Mouse (Mus musculus): ENCODE measurements around the gene Rbm47. TPM values are rescaled to one million over a fixed set of nuclear protein-coding genes. Genes with fewer than 3 reads are reported as not detected.
"Not testable (repeated sequence)": the region's sequence is repeated elsewhere in the genome, so short reads cannot be mapped to it uniquely, and the experiment has no call there.

Rbm47 gene
- polyA plus RNA-seq, 1 experiment from 2014 or later: 133 TPM

DNA sequence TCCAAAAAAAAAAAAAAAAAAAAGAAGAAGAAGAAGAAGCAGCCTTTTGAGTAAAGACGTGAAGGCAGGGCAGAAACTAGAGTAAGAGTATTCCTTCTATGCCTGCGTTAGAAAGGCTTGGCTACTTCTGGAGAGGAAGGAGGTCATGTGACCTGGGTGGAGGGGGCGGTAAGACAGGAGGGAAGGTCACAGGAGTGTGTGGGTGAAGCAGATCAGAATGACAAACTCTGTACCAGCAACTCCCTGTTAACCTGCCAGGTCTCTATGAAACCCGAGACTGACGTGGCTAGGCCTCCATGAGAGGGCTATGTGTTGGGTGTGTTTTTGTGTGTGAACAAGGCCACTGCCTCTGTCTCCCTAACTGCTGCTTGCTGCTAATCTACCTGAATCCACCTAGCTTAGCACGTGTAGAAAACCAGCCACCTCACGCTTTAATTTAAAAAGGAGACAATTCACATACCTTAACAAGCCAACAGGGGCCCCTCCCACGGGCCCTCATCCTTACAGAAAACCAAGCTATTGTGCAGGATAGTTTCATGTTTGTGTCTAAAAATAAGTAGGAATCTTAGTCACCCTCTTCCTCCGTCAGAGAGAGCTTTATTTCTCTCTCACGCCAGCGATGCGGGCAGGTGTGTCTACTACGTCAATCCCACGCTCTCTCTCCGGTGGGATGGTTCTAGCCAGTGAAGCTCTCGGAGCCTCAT, 17.7 kb upstream of the Rbm47 start:
- 80% methylated on average over 16 of the region's 16 CpGs for WGBS
- Histone ChIP-seq H3K9ac (no peak overlapping the region), H3K4me1 (replicated peaks) (no peaks in the 10 kb centered on the region), H3K36me3 (no peaks in the 10 kb centered on the region), H3K27ac (no peak overlapping the region), H3K4me3 (replicated peaks) (no peak overlapping the region), H3K4me2 (replicated peaks) (no peak overlapping the region), H3K9me3 (no peaks in the 10 kb centered on the region), H3K27me3 (replicated peaks) (no peaks in the 10 kb centered on the region)
- ATAC-seq: no peak

DNA sequence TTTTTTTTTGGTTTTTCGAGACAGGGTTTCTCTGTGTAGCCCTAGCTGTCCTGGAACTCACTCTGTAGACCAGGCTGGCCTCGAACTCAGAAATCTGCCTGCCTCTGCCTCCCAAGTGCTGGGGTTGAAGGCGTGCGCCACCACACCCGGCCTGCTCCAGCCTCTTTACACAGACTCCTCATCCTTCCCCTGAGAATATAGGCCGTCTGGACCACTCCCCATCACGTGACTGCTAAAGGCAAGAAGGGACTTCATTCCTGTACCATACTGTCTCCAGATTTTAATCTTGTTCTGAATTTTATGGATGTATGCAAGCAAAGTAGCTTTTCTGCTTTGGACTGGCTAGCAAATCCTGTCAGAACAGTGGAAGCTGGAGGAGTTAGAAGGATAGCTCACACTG, 15.7 kb upstream of the Rbm47 start:
- WGBS: 84% methylated on average over 6 of the region's 7 CpGs
- ATAC-seq: not testable (repeated sequence)

DNA sequence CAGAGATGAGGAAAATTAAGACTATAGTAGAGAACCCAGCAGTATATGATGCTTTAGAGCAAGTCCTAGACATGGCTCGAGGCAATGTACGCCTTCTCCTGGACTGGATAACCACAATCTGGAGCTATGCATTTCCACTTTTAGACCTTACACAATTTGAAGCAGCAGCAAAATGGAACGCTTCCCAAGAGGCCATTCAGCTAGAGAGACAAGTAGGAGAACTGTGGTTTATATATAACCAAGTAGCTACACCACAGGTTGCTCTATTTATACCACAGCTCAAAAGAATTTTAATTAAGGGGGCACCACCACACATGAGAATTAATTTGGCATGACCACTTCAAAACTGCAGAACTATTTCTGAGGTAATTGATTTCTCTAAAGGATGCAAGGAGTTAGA, 9.2 kb upstream of the Rbm47 start:
- no peak overlapping the region for H3K9ac ChIP-seq
- ATAC-seq: no peak
- no peak overlapping the region for H3K4me2 ChIP-seq (replicated peaks)
- H3K36me3 ChIP-seq: no peaks in the 10 kb centered on the region
- no peaks in the 10 kb centered on the region for H3K27me3 ChIP-seq (replicated peaks)
- no peak overlapping the region for H3K27ac ChIP-seq
- H3K4me1 ChIP-seq (replicated peaks): no peaks in the 10 kb centered on the region
- 85% methylated on average over 3 of the region's 3 CpGs for WGBS
- no peak overlapping the region for H3K4me3 ChIP-seq (replicated peaks)
- H3K9me3 ChIP-seq: no peaks in the 10 kb centered on the region

More for the DNA sequence above, 15.7 kb upstream of the Rbm47 start:
- H3K9ac ChIP-seq; H3K36me3 ChIP-seq; H3K27ac ChIP-seq; H3K27me3 ChIP-seq (replicated peaks); H3K4me1 ChIP-seq (replicated peaks); H3K4me3 ChIP-seq (replicated peaks); H3K4me2 ChIP-seq (replicated peaks); H3K9me3 ChIP-seq: not testable (repeated sequence)

DNA sequence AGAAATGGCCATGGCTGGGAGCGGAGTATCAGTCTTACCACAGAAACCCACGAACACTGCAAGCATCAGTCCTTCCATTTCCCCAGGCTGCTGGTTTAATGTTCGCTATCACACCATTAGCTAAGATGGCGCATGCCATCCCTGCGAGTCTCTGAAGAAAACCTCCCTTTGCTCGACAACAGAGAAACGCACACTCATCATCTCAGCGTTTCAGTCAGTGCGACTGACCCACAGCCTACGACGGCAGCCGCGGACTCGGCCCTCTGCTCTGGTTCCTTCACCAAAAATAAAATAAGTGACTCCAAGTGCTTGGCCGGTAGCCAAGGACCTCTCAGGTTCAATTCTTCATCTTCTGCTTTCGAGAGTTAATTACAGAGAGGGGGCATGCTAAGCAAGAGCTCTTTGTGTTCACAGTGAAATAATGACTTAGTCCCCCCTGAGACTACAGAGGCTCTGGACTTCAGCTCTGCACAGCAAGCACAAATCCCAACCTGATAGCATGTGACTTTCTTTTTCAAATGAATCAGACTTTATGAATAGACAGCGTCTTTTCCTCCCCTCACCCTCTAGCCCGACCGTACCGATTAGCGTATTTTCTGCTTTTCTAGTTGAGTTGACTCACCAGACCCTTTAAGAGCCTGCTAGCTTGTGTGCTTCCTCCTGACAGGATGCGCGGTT, 1.4 kb upstream of the Rbm47 start:
- Histone ChIP-seq H3K9ac (no peak overlapping the region), H3K4me3 (replicated peaks) (no peak overlapping the region), H3K4me1 (replicated peaks) (no peaks in the 10 kb centered on the region), H3K27me3 (replicated peaks) (no peaks in the 10 kb centered on the region), H3K27ac (no peak overlapping the region), H3K36me3 (no peaks in the 10 kb centered on the region), H3K9me3 (no peaks in the 10 kb centered on the region), H3K4me2 (replicated peaks) (no peak overlapping the region)
- no peak for ATAC-seq
- WGBS: 70% methylated on average over 23 of the region's 23 CpGs

DNA sequence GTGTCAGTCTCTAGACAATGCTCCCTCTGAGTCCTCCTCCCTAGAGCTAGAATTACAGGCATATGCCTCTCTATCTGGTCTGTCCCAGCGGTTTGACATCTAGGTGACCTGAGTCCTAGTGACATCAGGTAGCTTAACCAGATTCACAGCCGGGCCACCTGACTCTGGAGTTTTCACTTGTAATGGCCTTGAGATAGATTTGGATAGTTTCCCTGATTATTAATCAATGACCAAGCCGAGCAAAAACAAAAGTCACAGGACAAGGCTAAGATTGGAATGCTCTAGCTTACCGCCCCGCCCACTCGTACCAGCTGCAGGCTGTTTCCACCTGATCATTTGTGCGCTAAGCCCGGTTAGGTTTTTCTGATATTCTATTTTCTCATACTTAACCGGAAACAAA, 2.3 kb downstream of the Rbm47 start:
- 65% methylated on average over 9 of the region's 9 CpGs for whole genome bisulfite sequencing
- no peak overlapping the region for H3K27ac ChIP-seq
- no peaks in the 10 kb centered on the region for H3K9me3 ChIP-seq
- H3K4me1 ChIP-seq (replicated peaks): 0 out of 2 replicates have a peak, but pooled peaks cover 6% of the 10 kb centered on the region
- H3K36me3 ChIP-seq: no peaks in the 10 kb centered on the region
- H3K4me3 ChIP-seq (replicated peaks): no peak overlapping the region
- H3K9ac ChIP-seq: no peak overlapping the region
- no peak overlapping the region for H3K4me2 ChIP-seq (replicated peaks)
- ATAC-seq: no peak
- no peaks in the 10 kb centered on the region for H3K27me3 ChIP-seq (replicated peaks)

DNA sequence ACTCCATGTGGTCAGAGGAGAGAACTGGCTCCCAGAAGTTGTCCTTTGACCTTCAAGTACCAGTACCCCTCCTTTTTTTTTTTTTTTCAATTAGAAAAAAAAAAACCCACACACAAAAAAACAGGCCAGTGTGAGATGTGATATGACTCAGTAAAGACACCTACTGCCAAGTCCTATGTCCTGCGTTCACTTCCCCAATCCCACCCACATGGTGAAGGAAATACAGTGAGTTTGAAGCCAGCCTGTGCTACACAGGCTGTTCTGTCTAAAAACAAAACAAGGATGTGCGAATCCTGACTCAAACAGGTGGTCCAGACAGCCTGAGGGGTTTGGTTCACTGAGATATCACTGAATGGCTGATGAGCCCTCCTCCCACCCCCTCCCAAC, 3.8 kb downstream of the Rbm47 start:
- no peak overlapping the region for H3K4me3 ChIP-seq (replicated peaks)

DNA sequence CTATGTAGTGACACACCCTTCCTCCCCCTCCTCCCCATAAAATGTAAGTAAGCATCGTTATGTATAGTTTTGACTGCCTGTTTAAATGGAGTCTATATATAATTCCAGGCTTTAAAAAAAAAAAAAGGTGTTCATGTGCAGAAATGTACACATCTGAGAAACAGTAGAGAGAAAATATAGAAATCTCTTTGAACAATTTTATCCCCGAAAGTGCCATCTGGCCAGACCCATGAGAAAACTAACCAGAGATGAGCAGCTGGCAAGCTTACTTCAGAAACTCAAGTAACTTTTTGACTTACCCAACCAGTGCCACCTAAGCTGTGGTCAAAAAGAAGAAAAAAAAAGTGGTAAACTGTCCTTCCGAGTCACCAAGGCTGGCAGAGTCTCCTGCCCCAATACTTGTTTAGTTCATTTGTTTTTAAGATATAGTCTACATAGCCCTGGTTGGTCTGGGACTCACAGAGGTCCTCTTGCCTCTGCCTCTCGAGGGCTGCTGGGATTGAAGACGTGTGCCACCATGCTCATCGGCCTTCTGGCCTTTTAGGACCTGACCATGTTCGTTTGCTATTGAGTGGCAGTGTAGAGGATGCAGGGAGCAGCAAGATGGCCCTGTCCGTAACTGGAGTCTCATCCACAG, 4.3 kb downstream of the Rbm47 start:
- Histone ChIP-seq H3K27ac (no peak overlapping the region), H3K4me1 (replicated peaks) (0 out of 2 replicates have a peak, but pooled peaks cover 6% of the 10 kb centered on the region), H3K9me3 (no peaks in the 10 kb centered on the region), H3K4me3 (replicated peaks) (no peak overlapping the region), H3K9ac (no peak overlapping the region), H3K27me3 (replicated peaks) (no peaks in the 10 kb centered on the region), H3K36me3 (no peaks in the 10 kb centered on the region), H3K4me2 (replicated peaks) (no peak overlapping the region)
- 86% methylated on average over 8 of the region's 8 CpGs for WGBS
- ATAC-seq: no peak

More for the DNA sequence above, 3.8 kb downstream of the Rbm47 start:
- H3K36me3 ChIP-seq: no peaks in the 10 kb centered on the region
- H3K9ac ChIP-seq: no peak overlapping the region
- 0 out of 2 replicates have a peak, but pooled peaks cover 6% of the 10 kb centered on the region for H3K4me1 ChIP-seq (replicated peaks)
- 90% methylated on average over 2 of the region's 2 CpGs for WGBS
- no peaks in the 10 kb centered on the region for H3K9me3 ChIP-seq
- no peak for ATAC-seq
- H3K27ac ChIP-seq: no peak overlapping the region
- H3K27me3 ChIP-seq (replicated peaks): no peaks in the 10 kb centered on the region
- H3K4me2 ChIP-seq (replicated peaks): no peak overlapping the region

DNA sequence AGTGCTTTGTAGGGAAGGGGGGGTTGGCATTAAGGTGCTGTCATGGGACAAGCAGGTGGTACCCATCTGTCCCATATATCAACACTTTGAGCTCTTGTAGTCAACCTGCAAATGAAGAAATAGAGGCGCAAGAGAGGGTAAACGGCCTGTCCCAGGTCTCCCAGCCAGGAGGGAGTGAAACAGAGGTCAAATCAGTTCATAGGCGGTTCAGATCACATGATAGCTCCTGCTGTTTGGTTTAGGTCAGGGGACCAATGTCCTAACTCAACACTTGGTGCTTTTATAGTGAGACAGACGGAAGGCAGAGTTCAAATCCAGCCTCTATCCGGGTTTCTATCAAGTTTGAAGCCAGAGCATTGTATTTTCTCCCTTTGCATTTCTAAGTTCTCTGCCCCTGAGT, 6.0 kb downstream of the Rbm47 start:
- no peak overlapping the region; the same call in 1 of the 2 replicates for H3K9ac ChIP-seq
- no peak overlapping the region for H3K27ac ChIP-seq
- H3K27me3 ChIP-seq (replicated peaks): no peaks in the 10 kb centered on the region
- no peaks in the 10 kb centered on the region for H3K36me3 ChIP-seq
- H3K4me2 ChIP-seq (replicated peaks): no peak overlapping the region
- H3K4me1 ChIP-seq (replicated peaks): 0 out of 2 replicates have a peak, but pooled peaks cover 6% of the 10 kb centered on the region
- ATAC-seq: no peak
- no peak overlapping the region for H3K4me3 ChIP-seq (replicated peaks)
- no peaks in the 10 kb centered on the region for H3K9me3 ChIP-seq
- 76% methylated on average over 5 of the region's 5 CpGs for WGBS

DNA sequence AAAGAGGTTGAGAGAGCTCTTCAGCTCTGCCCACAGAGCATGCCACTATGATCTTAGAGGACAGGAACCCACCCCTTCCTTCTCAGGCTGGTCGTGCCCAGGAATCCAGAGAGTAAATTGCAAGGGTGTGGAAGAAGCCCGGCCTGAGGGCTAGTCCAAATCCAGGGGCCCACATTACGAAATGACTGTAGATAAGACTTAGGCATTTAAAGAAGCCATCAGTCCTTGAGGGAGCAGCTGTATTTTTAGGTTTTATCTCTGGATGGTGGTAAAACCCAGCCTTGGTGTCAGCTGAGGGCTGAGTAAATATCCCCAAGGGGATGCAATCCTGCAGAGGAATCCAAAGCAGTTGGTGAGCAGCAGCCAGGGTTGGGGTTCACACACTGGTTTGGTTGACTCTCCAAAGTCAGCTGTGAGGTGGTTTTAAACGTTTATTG, 6.7 kb downstream of the Rbm47 start:
- no peak overlapping the region for H3K9ac ChIP-seq
- no peak overlapping the region for H3K4me2 ChIP-seq (replicated peaks)
- H3K4me1 ChIP-seq (replicated peaks): 0 out of 2 replicates have a peak, but pooled peaks cover 6% of the 10 kb centered on the region
- WGBS: 34% methylated on average over 4 of the region's 4 CpGs
- H3K36me3 ChIP-seq: no peaks in the 10 kb centered on the region
- no peaks in the 10 kb centered on the region for H3K9me3 ChIP-seq
- ATAC-seq: peak; percentile 56
- no peak overlapping the region for H3K27ac ChIP-seq
- no peaks in the 10 kb centered on the region for H3K27me3 ChIP-seq (replicated peaks)
- no peak overlapping the region for H3K4me3 ChIP-seq (replicated peaks)

DNA sequence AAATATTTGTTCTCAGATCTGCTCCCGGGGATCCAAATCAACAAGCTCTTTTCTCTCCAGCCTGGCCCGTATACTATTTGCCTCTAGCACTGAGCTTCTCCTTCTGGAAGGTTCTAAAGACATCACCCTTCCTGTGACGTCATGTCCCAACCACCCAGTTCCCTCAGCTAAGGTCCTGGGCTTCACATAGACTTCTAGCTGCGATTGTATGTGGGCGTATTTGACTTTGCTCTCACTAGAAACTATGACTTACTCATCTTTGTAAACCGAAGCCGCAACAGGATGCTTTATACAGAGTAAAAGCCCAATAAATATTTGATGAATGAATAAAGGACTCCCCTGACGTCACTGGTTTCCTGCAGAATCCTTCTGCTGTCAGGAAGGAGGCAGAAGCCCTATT, 7.2 kb downstream of the Rbm47 start:
- no peaks in the 10 kb centered on the region for H3K9me3 ChIP-seq
- H3K36me3 ChIP-seq: no peaks in the 10 kb centered on the region
- no peak overlapping the region for H3K4me3 ChIP-seq (replicated peaks)
- H3K27me3 ChIP-seq (replicated peaks): no peaks in the 10 kb centered on the region
- no peak overlapping the region for H3K27ac ChIP-seq
- H3K9ac ChIP-seq: no peak overlapping the region
- ATAC-seq: no peak
- 0 out of 2 replicates have a peak, but pooled peaks cover 6% of the 10 kb centered on the region for H3K4me1 ChIP-seq (replicated peaks)
- WGBS: 63% methylated on average over 8 of the region's 8 CpGs
- H3K4me2 ChIP-seq (replicated peaks): no peak overlapping the region

DNA sequence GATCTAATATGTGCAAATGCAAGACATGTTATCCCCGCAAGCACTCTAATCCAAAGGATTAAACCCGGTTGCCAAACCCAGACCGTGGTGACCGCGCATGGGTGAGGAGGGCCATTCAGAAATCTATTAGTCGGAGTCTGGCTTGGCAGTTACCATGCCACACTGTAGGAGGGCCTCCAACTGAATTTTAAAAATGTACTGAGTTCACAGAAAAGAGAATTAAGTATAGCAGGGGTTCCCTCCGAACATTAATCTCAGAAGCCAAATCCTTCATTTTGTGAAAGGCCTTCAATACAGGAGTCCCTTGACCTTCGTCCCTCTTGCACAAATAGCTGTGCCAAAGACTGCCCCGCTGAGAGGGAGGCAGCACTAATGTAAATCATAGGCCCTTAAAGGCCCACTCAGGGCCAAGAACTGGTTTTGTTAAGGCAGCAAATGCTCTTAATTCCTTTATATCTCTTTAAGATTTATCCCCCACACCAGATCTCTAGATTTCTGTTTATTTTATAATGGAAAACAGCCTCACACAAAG, 16.4 kb downstream of the Rbm47 start:
- Histone ChIP-seq H3K9me3 (no peaks in the 10 kb centered on the region), H3K27ac (no peak overlapping the region), H3K4me1 (replicated peaks) (peaks cover 2% of the 10 kb centered on the region; the same call in 1 of the 2 replicates), H3K4me2 (replicated peaks) (no peak overlapping the region), H3K9ac (no peak overlapping the region), H3K27me3 (replicated peaks) (peaks cover 1% of the 10 kb centered on the region; the same call in 1 of the 2 replicates), H3K36me3 (no peaks in the 10 kb centered on the region), H3K4me3 (replicated peaks) (no peak overlapping the region)
- WGBS: 74% methylated on average over 9 of the region's 9 CpGs
- ATAC-seq: no peak

DNA sequence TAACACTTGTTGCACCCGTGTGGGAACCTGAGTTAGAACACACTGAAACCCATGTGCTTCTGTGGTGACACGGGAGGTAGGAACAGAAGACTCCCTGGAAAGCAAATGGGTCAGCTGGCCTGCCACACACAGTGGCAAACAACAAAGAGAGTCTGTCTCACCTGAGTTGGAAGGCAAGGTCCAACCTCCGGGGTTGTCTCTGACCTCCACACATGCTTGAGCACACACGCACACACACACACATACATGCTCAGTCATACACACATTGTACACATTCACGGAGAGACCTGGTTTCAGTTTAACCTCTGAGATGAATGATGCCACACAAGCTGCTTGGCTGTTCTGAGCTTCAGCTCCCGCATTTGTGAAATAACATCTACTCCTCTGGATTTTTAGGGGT, 18.3 kb downstream of the Rbm47 start:
- Histone ChIP-seq H3K9ac (no peak overlapping the region), H3K9me3 (no peaks in the 10 kb centered on the region), H3K36me3 (no peaks in the 10 kb centered on the region), H3K4me3 (replicated peaks) (no peak overlapping the region), H3K27ac (no peak overlapping the region), H3K27me3 (replicated peaks) (peaks cover 5% of the 10 kb centered on the region), H3K4me1 (replicated peaks) (peaks cover 7% of the 10 kb centered on the region), H3K4me2 (replicated peaks) (no peak overlapping the region)
- ATAC-seq: no peak
- 75% methylated on average over 6 of the region's 6 CpGs for WGBS
